ENCODE assay signal across 11 mouse cellular contexts in the genomic region with DNA sequence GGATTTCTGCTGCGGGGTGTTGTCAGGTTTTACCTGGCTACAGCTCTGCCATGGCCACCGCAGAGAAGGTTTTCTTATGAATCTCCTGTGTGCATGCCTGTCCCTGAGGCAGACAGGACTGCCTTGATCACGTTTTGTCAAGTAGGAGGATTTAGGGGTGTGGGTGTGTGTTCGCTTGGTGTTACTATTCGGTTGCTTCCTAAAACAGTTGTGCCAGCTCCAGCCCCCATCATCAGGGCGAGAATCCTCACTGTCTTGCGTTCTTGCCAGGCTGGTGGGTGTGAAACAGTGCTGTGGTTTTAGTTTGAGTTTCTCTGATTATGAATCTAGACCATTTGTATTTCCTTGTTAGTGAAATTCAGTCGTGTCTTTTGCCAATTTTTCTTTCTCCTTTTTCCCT. TPM values are rescaled to one million over a fixed set of nuclear protein-coding genes. Genes with fewer than 3 reads are reported as not detected.
DNase-seq lines count a peak whose midpoint lies in the region; ATAC-seq and TF ChIP-seq lines count a peak whose summit lies in the region.
"Had no signal": no experiment of that assay in that cellular context is flagged by ENCODE, and none has a peak within 500 bp of the region (broad histone marks: within the 10 kb centered on the region; RNA-seq: fewer than 3 reads in every experiment).

No protein-coding gene starts in this region.

- no peaks in the 10 kb centered on the region for H3K9me3 ChIP-seq in liver, postnatal 0 days (ENCODE audit: low read length)
- no peaks in the 10 kb centered on the region for H3K9me3 ChIP-seq in liver, embryonic 11.5 days (ENCODE audit: control insufficient read depth, low read length)
- no peaks in the 10 kb centered on the region for H3K9me3 ChIP-seq in forebrain, embryonic 16.5 days (ENCODE audit: control insufficient read depth, low read length)
- H3K9me3 ChIP-seq in kidney, embryonic 15.5 days (replicated peaks) = no peaks in the 10 kb centered on the region

- H3K9ac ChIP-seq in liver, postnatal 0 days (replicated peaks) = no peak overlapping the region
- no peak overlapping the region for H3K9ac ChIP-seq in liver, embryonic 11.5 days (ENCODE audit: low read depth, low read length)
- 0 out of 2 replicates have a peak overlapping the region, but pooled peaks have one; percentile 30 for H3K9ac ChIP-seq in forebrain, embryonic 16.5 days (replicated peaks; ENCODE audit: low read depth, low read length)
- H3K9ac ChIP-seq in kidney, embryonic 15.5 days = no peak overlapping the region

- H3K4me1 ChIP-seq in liver, postnatal 0 days (ENCODE audit: insufficient read depth) = peaks cover 31% of the 10 kb centered on the region
- H3K4me1 ChIP-seq in liver, embryonic 11.5 days (replicated peaks; ENCODE audit: control insufficient read depth, insufficient read depth, low read length) = peaks cover 23% of the 10 kb centered on the region
- H3K4me1 ChIP-seq in forebrain, embryonic 16.5 days (replicated peaks; ENCODE audit: control insufficient read depth, insufficient read depth, low read length) = peaks cover 28% of the 10 kb centered on the region
- peaks cover 37% of the 10 kb centered on the region for H3K4me1 ChIP-seq in kidney, embryonic 15.5 days

- no peak for TF ChIP-seq EP300 in liver, postnatal 0 days (IDR thresholded peaks at IDR 0.05; ENCODE audit: low read depth)

- no peak for ATAC-seq in liver, postnatal 0 days
- no peak for ATAC-seq in liver, embryonic 11.5 days (replicated peaks; ENCODE audit: low FRiP score)
- ATAC-seq in forebrain, embryonic 16.5 days = no peak
- ATAC-seq in kidney, embryonic 15.5 days (replicated peaks; ENCODE audit: low FRiP score) = no peak

- intact Hi-C loops in left cerebral cortex, adult 2 months (cut with DNase I) = no loop called here

- no peak overlapping the region for H3K27ac ChIP-seq in liver, postnatal 0 days (ENCODE audit: low read depth)
- H3K27ac ChIP-seq in liver, embryonic 11.5 days (ENCODE audit: low read depth, low read length) = no peak overlapping the region
- H3K27ac ChIP-seq in forebrain, embryonic 16.5 days (ENCODE audit: low read length) = no peak overlapping the region
- no peak overlapping the region for H3K27ac ChIP-seq in left cerebral cortex, adult 2 months
- no peak overlapping the region for H3K27ac ChIP-seq in kidney, embryonic 15.5 days

- WGBS in liver, postnatal 0 days (ENCODE audit: insufficient replicate concordance) = 74% methylated on average over 8 of the region's 8 CpGs
- 73% methylated on average over 8 of the region's 8 CpGs for WGBS in liver, embryonic 11.5 days
- 74% methylated on average over 8 of the region's 8 CpGs for WGBS in forebrain, embryonic 16.5 days
- 76% methylated on average over 8 of the region's 8 CpGs for WGBS in kidney, embryonic 15.5 days

- H3K27me3 ChIP-seq in liver, postnatal 0 days (ENCODE audit: insufficient read depth, low read length) = no peaks in the 10 kb centered on the region
- no peaks in the 10 kb centered on the region for H3K27me3 ChIP-seq in liver, embryonic 11.5 days (replicated peaks; ENCODE audit: control insufficient read depth, insufficient read depth, low read length)
- H3K27me3 ChIP-seq in forebrain, embryonic 16.5 days (replicated peaks; ENCODE audit: control insufficient read depth, insufficient read depth, low read length) = no peaks in the 10 kb centered on the region
- H3K27me3 ChIP-seq in kidney, embryonic 15.5 days = no peaks in the 10 kb centered on the region

- peaks cover 5% of the 10 kb centered on the region for H3K36me3 ChIP-seq in liver, postnatal 0 days (replicated peaks; ENCODE audit: insufficient read depth, low read length)
- H3K36me3 ChIP-seq in liver, embryonic 11.5 days (ENCODE audit: control insufficient read depth, insufficient read depth, low read length) = no peaks in the 10 kb centered on the region
- H3K36me3 ChIP-seq in forebrain, embryonic 16.5 days (ENCODE audit: control insufficient read depth, insufficient read depth) = no peaks in the 10 kb centered on the region; the same call in 1 of the 2 replicates
- H3K36me3 ChIP-seq in kidney, embryonic 15.5 days = peaks cover 10% of the 10 kb centered on the region

- 0 out of 2 replicates have a peak overlapping the region, but pooled peaks have one; percentile 9 for H3K4me2 ChIP-seq in liver, postnatal 0 days (ENCODE audit: low read depth, low read length)
- no peak overlapping the region for H3K4me2 ChIP-seq in liver, embryonic 11.5 days
- no peak overlapping the region for H3K4me2 ChIP-seq in forebrain, embryonic 16.5 days (ENCODE audit: low read length)
- H3K4me2 ChIP-seq in kidney, embryonic 15.5 days = no peak overlapping the region

- no peak for DNase-seq in liver, postnatal 0 days
- DNase-seq in liver, embryonic 11.5 days (ENCODE audit: low spot score) = no peak
- DNase-seq in left cerebral cortex, adult 2 months (ENCODE audit: extremely low spot score in 1 of 2, low spot score in 2 of 2) = peak; percentile 74 to 76
- peak; percentile 59 for DNase-seq in right cerebral cortex, postnatal 14 days
- DNase-seq in lung, postnatal 25 days (ENCODE audit: low spot score) = no peak
- no peak for DNase-seq in thymus, postnatal 36 days
- DNase-seq: lung, postnatal 4 days had no signal

- H3K4me3 ChIP-seq in liver, postnatal 0 days (ENCODE audit: low read depth, low read length) = no peak overlapping the region
- H3K4me3 ChIP-seq in liver, embryonic 11.5 days (ENCODE audit: low read depth, low read length) = no peak overlapping the region
- H3K4me3 ChIP-seq in forebrain, embryonic 16.5 days (replicated peaks; ENCODE audit: low read length) = no peak overlapping the region
- H3K4me3 ChIP-seq in left cerebral cortex, adult 2 months = no peak overlapping the region; the same call in 1 of the 2 replicates
- no peak overlapping the region for H3K4me3 ChIP-seq in kidney, embryonic 15.5 days (replicated peaks)

- TF ChIP-seq CTCF in liver, postnatal 0 days (IDR thresholded peaks at IDR 0.05; ENCODE audit: low read depth) = no peak
- TF ChIP-seq CTCF in left cerebral cortex, adult 2 months (IDR thresholded peaks at IDR 0.05) = no peak

RNA-seq across cellular contexts. Expression of a gene that starts 2.7 kb away (rescaled TPM):
- polyA plus RNA-seq in liver, postnatal 0 days (2015; fragmentation: Nextera tagmentation; extraction: Ambion mirVana) = 3.9 and 4.0 TPM in 2 replicates
- 11.0 and 11.9 TPM in 2 replicates for polyA plus RNA-seq in liver, embryonic 11.5 days (2014; fragmentation: Nextera tagmentation; extraction: Ambion mirVana)
- 21.7 and 23.2 TPM in 2 replicates for polyA plus RNA-seq in forebrain, embryonic 16.5 days (2015; fragmentation: Nextera tagmentation; extraction: Ambion mirVana)
- 10 to 100 TPM; 62.8 to 68.0 TPM for total RNA-seq in left cerebral cortex, adult 2 months (2021)
- 12.6 and 14.3 TPM in 2 replicates for polyA plus RNA-seq in kidney, embryonic 15.5 days (2015; fragmentation: Nextera tagmentation; extraction: Ambion mirVana)

RNA-seq across cellular contexts. Expression of a gene that starts 16.5 kb away (rescaled TPM):
- polyA plus RNA-seq in liver, postnatal 0 days (2015; fragmentation: Nextera tagmentation; extraction: Ambion mirVana) = 17.0 and 18.4 TPM in 2 replicates
- 51.8 and 52.9 TPM in 2 replicates for polyA plus RNA-seq in liver, embryonic 11.5 days (2014; fragmentation: Nextera tagmentation; extraction: Ambion mirVana)
- 60.8 and 64.6 TPM in 2 replicates for polyA plus RNA-seq in forebrain, embryonic 16.5 days (2015; fragmentation: Nextera tagmentation; extraction: Ambion mirVana)
- 10 to 100 TPM; 45.6 to 46.6 TPM for total RNA-seq in left cerebral cortex, adult 2 months (2021)
- polyA plus RNA-seq in kidney, embryonic 15.5 days (2015; fragmentation: Nextera tagmentation; extraction: Ambion mirVana) = 62.4 and 70.4 TPM in 2 replicates

RNA-seq across cellular contexts. Expression of a gene that starts 40.7 kb away (rescaled TPM):
- polyA plus RNA-seq in liver, postnatal 0 days (2015; fragmentation: Nextera tagmentation; extraction: Ambion mirVana) = 4.1 and 4.7 TPM in 2 replicates
- 12.3 and 12.4 TPM in 2 replicates for polyA plus RNA-seq in liver, embryonic 11.5 days (2014; fragmentation: Nextera tagmentation; extraction: Ambion mirVana)
- 41.4 and 49.7 TPM in 2 replicates for polyA plus RNA-seq in forebrain, embryonic 16.5 days (2015; fragmentation: Nextera tagmentation; extraction: Ambion mirVana)
- 10 to 100 TPM; 60.2 to 64.5 TPM for total RNA-seq in left cerebral cortex, adult 2 months (2021)
- 24.7 and 25.3 TPM in 2 replicates for polyA plus RNA-seq in kidney, embryonic 15.5 days (2015; fragmentation: Nextera tagmentation; extraction: Ambion mirVana)

RNA-seq across cellular contexts. Expression of a gene that starts 57.3 kb away (rescaled TPM):
- not detected in 2 replicates for polyA plus RNA-seq in liver, postnatal 0 days (2015; fragmentation: Nextera tagmentation; extraction: Ambion mirVana)
- polyA plus RNA-seq in liver, embryonic 11.5 days (2014; fragmentation: Nextera tagmentation; extraction: Ambion mirVana) = not detected in 2 replicates
- polyA plus RNA-seq in forebrain, embryonic 16.5 days (2015; fragmentation: Nextera tagmentation; extraction: Ambion mirVana) = not detected in 2 replicates
- under 1 TPM; 0.42 to 0.45 TPM for total RNA-seq in left cerebral cortex, adult 2 months (2021)
- polyA plus RNA-seq in kidney, embryonic 15.5 days (2015; fragmentation: Nextera tagmentation; extraction: Ambion mirVana) = 0.80 TPM in 1 of 2 replicates, not detected in the other
- polyA plus RNA-seq: kidney, embryonic 16.5 days; small intestine, adult 2 months had no signal

Comparison
In these comparisons a context has a peak if more than half of its experiments do, and no peak if none do; other contexts are left out.
1. DNase-seq: peak in left cerebral cortex, adult 2 months (2 of 2) and right cerebral cortex, postnatal 14 days (single experiment); none in liver, postnatal 0 days (single experiment), liver, embryonic 11.5 days (single experiment), lung, postnatal 25 days (single experiment) and thymus, postnatal 36 days (0 of 2).